Mouse (Mus musculus) limb, embryonic 14.5 days (tissue): ENCODE measurements around the gene Lurap1l. TPM values are rescaled to one million over a fixed set of nuclear protein-coding genes. Genes with fewer than 3 reads are reported as not detected.

ENCODE experiments used
- ATAC-seq: fragments of 200-750 bp; cut with Nextera tagmentation; 2 replicates; pipeline ENCODE4 v1.8.0; 2017; ENCODE audit warnings: low read depth, moderate number of reproducible peaks, moderate TSS enrichment; ENCODE audit not compliant: low FRiP score
- DNase-seq: peaks from one replicate; pipeline ENCODE4 v3.0.0-alpha.2; 2015; ENCODE audit warnings: low spot score
- H3K27ac ChIP-seq: fragments of 300-500 bp; sonication (generic); replicated peaks from 2 replicates; pipeline ENCODE4 v1.5.1; 2014; ENCODE audit warnings: low read depth, mild to moderate bottlenecking, low read length, moderate library complexity, mixed read lengths
- H3K27me3 ChIP-seq: fragments of 300-500 bp; sonication (generic); 2 replicates; pipeline ENCODE4 v1.6.1; 2014; ENCODE audit warnings: low read length, mixed read lengths; ENCODE audit not compliant: control insufficient read depth, insufficient read depth
- H3K36me3 ChIP-seq: fragments of 300-500 bp; sonication (generic); 2 replicates; pipeline ENCODE4 v1.6.1; 2014; ENCODE audit warnings: mild to moderate bottlenecking, low read length, moderate library complexity, mixed read lengths; ENCODE audit not compliant: control insufficient read depth, insufficient read depth
- H3K4me1 ChIP-seq: fragments of 300-500 bp; sonication (generic); 2 replicates; pipeline ENCODE4 v1.6.1; 2014; ENCODE audit warnings: antibody characterized with exemption, low read length, mixed read lengths; ENCODE audit not compliant: control insufficient read depth, insufficient read depth
- H3K4me2 ChIP-seq: fragments of 300-500 bp; sonication (generic); replicated peaks from 2 replicates; pipeline ENCODE4 v1.6.1; 2014; ENCODE audit warnings: low read depth, mild to moderate bottlenecking, low read length, moderate library complexity; ENCODE audit not compliant: severe bottlenecking
- H3K4me3 ChIP-seq: fragments of 300-500 bp; sonication (generic); replicated peaks from 2 replicates; pipeline ENCODE4 v1.5.1; 2014; ENCODE audit warnings: low read length
- H3K9ac ChIP-seq: fragments of 300-500 bp; sonication (generic); 2 replicates; pipeline ENCODE4 v1.6.1; 2014; ENCODE audit warnings: mild to moderate bottlenecking, low read depth, low read length, moderate library complexity; ENCODE audit not compliant: severe bottlenecking
- H3K9me3 ChIP-seq: fragments of 300-500 bp; sonication (generic); 2 replicates; pipeline ENCODE4 v1.6.1; 2016; ENCODE audit warnings: low read length; ENCODE audit not compliant: control insufficient read depth
- POLR2A ChIP-seq: fragments of 200-500 bp; IDR thresholded peaks from 2 replicates; pipeline ENCODE4 v1.8.0; 2012; ENCODE audit warnings: inconsistent platforms, mild to moderate bottlenecking, moderate library complexity, borderline replicate concordance; ENCODE audit not compliant: insufficient read depth, insufficient read length; ENCODE audit errors: extremely low read depth
- WGBS: fragments of 180-500 bp; shearing (Covaris S2); extraction: QIAGEN DNeasy Blood & Tissue Kit; methylation state at CpG from one replicate; pipeline ENCODE4 v1.1.7; 2014; 5-methylcytosine and 5-hydroxymethylcytosine counted together
- polyA plus RNA-seq, 2 experiments: library from polyadenylated mRNA; depleted of rRNA in 1 of 2; stranded (reverse) in 1 of 2; unstranded in 1 of 2; fragments of >200 nt; fragmentation: Nextera tagmentation in 1 of 2; extraction: Ambion mirVana in 1 of 2; gene quantifications; 2 replicates each; pipeline versions ENCODE4 v1.2.1 to v1.2.3; 2012 to 2014

Gene Lurap1l
- polyA plus RNA-seq, 2 experiments = 11.0 to 23.2 TPM

DNA sequence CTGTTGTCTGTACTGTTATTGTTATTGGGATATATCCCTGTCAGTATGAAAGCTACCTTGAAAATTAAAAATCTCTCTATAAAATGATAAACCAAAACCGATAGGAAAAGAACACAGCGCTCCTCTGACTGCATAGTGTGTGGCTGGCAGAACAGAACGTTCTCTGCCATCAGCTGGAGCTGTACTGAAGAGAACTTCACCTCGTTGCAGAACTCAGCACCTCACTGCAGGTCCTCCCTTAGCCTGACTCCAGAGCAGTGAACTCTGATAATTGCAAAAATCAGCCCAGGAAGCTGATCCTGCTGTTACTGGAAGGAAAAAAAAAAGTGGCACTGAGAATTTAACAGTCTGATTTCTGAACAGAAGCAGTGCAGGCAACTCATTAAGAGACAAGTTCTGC lies 14.4 kb downstream of the Lurap1l start:
- Histone ChIP-seq H3K36me3 (no peaks in the 10 kb centered on the region), H3K9ac (no peak overlapping the region), H3K27me3 (no peaks in the 10 kb centered on the region), H3K4me3 (no peak overlapping the region), H3K9me3 (no peaks in the 10 kb centered on the region), H3K4me1 (no peaks in the 10 kb centered on the region), H3K27ac (no peak overlapping the region), H3K4me2 (no peak overlapping the region)
- 60% methylated on average over 4 of the region's 4 CpGs for WGBS
- TF ChIP-seq POLR2A = no peak
- no peak for ATAC-seq
- DNase-seq = no peak

- no peak overlapping the region for H3K4me2 ChIP-seq
- H3K36me3 ChIP-seq = no peaks in the 10 kb centered on the region
- no peak overlapping the region for H3K4me3 ChIP-seq
- H3K27me3 ChIP-seq = no peaks in the 10 kb centered on the region
- ATAC-seq (no peak), DNase-seq (no peak)
- H3K9ac ChIP-seq = no peak overlapping the region
- no peaks in the 10 kb centered on the region for H3K9me3 ChIP-seq
- no peak overlapping the region for H3K27ac ChIP-seq
- WGBS = 82% methylated on average over 6 of the region's 6 CpGs
- no peaks in the 10 kb centered on the region for H3K4me1 ChIP-seq
- no peak for TF ChIP-seq POLR2A
Measured at GRCm38 (mm10) chr4:80925752-80926519, 15.5 kb downstream of the Lurap1l start.

- Histone ChIP-seq H3K9ac (no peak overlapping the region), H3K4me3 (no peak overlapping the region), H3K27ac (no peak overlapping the region), H3K36me3 (no peaks in the 10 kb centered on the region), H3K9me3 (no peaks in the 10 kb centered on the region), H3K4me1 (no peaks in the 10 kb centered on the region), H3K4me2 (no peak overlapping the region), H3K27me3 (no peaks in the 10 kb centered on the region)
- ATAC-seq (no peak), DNase-seq (no peak)
- WGBS = 92% methylated on average over 3 of the region's 3 CpGs
- TF ChIP-seq POLR2A = no peak
Measured at GRCm38 (mm10) chr4:80934749-80935148, 24.3 kb downstream of the Lurap1l start.

- no peaks in the 10 kb centered on the region for H3K9me3 ChIP-seq
- H3K4me1 ChIP-seq = no peaks in the 10 kb centered on the region
- no peak overlapping the region for H3K4me2 ChIP-seq
- ATAC-seq (no peak), DNase-seq (no peak)
- no peaks in the 10 kb centered on the region for H3K36me3 ChIP-seq
- no peak for TF ChIP-seq POLR2A
- 68% methylated on average over 2 of the region's 2 CpGs for WGBS
- no peak overlapping the region for H3K27ac ChIP-seq
- H3K27me3 ChIP-seq = no peaks in the 10 kb centered on the region
- no peak overlapping the region for H3K9ac ChIP-seq
- no peak overlapping the region for H3K4me3 ChIP-seq
Measured at GRCm38 (mm10) chr4:80939115-80939514, 28.7 kb downstream of the Lurap1l start.

DNA sequence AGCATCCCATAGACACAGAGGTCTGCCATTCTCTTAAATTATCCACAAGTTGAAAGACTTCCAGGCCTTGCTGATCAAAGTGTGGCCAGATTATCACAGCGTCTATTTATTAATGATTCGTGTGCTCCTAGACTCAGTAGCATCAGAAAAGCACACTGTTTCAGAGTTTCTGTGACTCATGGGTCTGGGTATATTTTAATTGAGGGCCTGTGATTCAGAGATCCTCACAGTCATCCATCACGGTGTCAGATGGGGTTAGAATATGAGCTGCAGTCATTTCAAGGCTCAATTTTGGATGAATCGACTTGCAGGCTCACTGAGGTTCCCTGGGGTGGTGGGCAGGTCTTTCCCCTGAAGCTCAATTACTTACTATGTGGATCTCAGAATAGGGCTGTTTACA lies 30.5 kb downstream of the Lurap1l start:
- ATAC-seq = no peak
- no peaks in the 10 kb centered on the region for H3K9me3 ChIP-seq

More for the DNA sequence above, 30.5 kb downstream of the Lurap1l start:
- Histone ChIP-seq H3K9ac (no peak overlapping the region), H3K36me3 (no peaks in the 10 kb centered on the region), H3K27ac (no peak overlapping the region), H3K4me3 (no peak overlapping the region), H3K4me1 (no peaks in the 10 kb centered on the region), H3K4me2 (no peak overlapping the region), H3K27me3 (no peaks in the 10 kb centered on the region)
- TF ChIP-seq POLR2A = no peak
- WGBS = 86% methylated on average over 4 of the region's 4 CpGs
- no peak for DNase-seq
